Mouse (Mus musculus) forebrain, embryonic 14.5 days (tissue): Measurements from ENCODE around the gene Cand1. TPM values are rescaled to one million over a fixed set of nuclear protein-coding genes. Genes with fewer than 3 reads are reported as not detected.
A peak's percentile ranks its signal among the peaks of the same experiment; 100 is the strongest.

Source experiments
- ATAC-seq: fragments of 200-750 bp; cut with Nextera tagmentation; 2 replicates; pipeline ENCODE4 v1.8.0; 2017; ENCODE audit warnings: mild to moderate bottlenecking, moderate library complexity
- DNase-seq: peaks from one replicate; pipeline ENCODE4 v3.0.0-alpha.2; 2015; ENCODE audit warnings: low spot score
- H3K27ac ChIP-seq: fragments of 300-500 bp; sonication (generic); 2 replicates; pipeline ENCODE4 v1.5.1; 2014; ENCODE audit warnings: low read depth, mild to moderate bottlenecking, control low read depth, low read length, moderate library complexity
- H3K27me3 ChIP-seq: fragments of 300-500 bp; sonication (generic); replicated peaks from 2 replicates; pipeline ENCODE4 v1.6.1; 2014; ENCODE audit warnings: low read length, control low read depth, mixed read lengths; ENCODE audit not compliant: control insufficient read depth, insufficient read depth
- H3K36me3 ChIP-seq: fragments of 300-500 bp; sonication (generic); 2 replicates; pipeline ENCODE4 v1.6.1; 2014; ENCODE audit warnings: low read length, control low read depth; ENCODE audit not compliant: control insufficient read depth, insufficient read depth
- H3K4me1 ChIP-seq: fragments of 300-500 bp; sonication (generic); 2 replicates; pipeline ENCODE4 v1.6.1; 2014; ENCODE audit warnings: antibody characterized with exemption, low read length, control low read depth; ENCODE audit not compliant: control insufficient read depth, insufficient read depth
- H3K4me2 ChIP-seq: fragments of 300-500 bp; sonication (generic); 2 replicates; pipeline ENCODE4 v1.6.1; 2014; ENCODE audit warnings: mild to moderate bottlenecking, control low read depth, low read length
- H3K4me3 ChIP-seq: fragments of 300-500 bp; sonication (generic); 2 replicates; pipeline ENCODE4 v1.5.1; 2014; ENCODE audit warnings: low read depth, low read length, control low read depth
- H3K9ac ChIP-seq: fragments of 300-500 bp; sonication (generic); 2 replicates; pipeline ENCODE4 v1.6.1; 2014; ENCODE audit warnings: mild to moderate bottlenecking, low read length, control low read depth, moderate library complexity
- H3K9me3 ChIP-seq: fragments of 300-500 bp; sonication (generic); replicated peaks from 2 replicates; pipeline ENCODE4 v1.6.1; 2016; ENCODE audit warnings: low read length, control low read depth, mixed read lengths; ENCODE audit not compliant: control insufficient read depth
- WGBS: fragments of 180-500 bp; shearing (Covaris S2); extraction: QIAGEN DNeasy Blood & Tissue Kit; methylation state at CpG from one replicate; pipeline ENCODE4 v1.1.7; 2014; 5-methylcytosine and 5-hydroxymethylcytosine counted together
- polyA plus RNA-seq: library from polyadenylated mRNA; unstranded; fragments of >200 nt; fragmentation: Nextera tagmentation; extraction: Ambion mirVana; gene quantifications from 2 replicates; pipeline ENCODE4 v1.2.1, GENCODE M21; 2014

Cand1 gene
- polyA plus RNA-seq, result 60.2 and 63.9 TPM in 2 replicates

GRCm38 (mm10) chr10:119239969-119240721 lies at the start of gene Cand1:
Gene Cand1 (minus strand): TSS chr10:119240055.
- DNase-seq, result peak; percentile 99
- H3K36me3 ChIP-seq, result peaks cover 11% of the 10 kb centered on the region
- peak; percentile 98 for ATAC-seq
- H3K4me1 ChIP-seq, result peaks cover 14% of the 10 kb centered on the region; the same call in 1 of the 2 replicates
- under 1% methylated on average over 60 of the region's 67 CpGs for WGBS
- H3K4me2 ChIP-seq, result peak within 1 kb of the TSS; percentile 72
- peak within 1 kb of the TSS; percentile 96 for H3K9ac ChIP-seq
- H3K4me3 ChIP-seq, result peak within 1 kb of the TSS; percentile 97
- H3K9me3 ChIP-seq, result no peaks in the 10 kb centered on the region
- no peaks in the 10 kb centered on the region for H3K27me3 ChIP-seq
- peak within 1 kb of the TSS; percentile 96 for H3K27ac ChIP-seq

DNA sequence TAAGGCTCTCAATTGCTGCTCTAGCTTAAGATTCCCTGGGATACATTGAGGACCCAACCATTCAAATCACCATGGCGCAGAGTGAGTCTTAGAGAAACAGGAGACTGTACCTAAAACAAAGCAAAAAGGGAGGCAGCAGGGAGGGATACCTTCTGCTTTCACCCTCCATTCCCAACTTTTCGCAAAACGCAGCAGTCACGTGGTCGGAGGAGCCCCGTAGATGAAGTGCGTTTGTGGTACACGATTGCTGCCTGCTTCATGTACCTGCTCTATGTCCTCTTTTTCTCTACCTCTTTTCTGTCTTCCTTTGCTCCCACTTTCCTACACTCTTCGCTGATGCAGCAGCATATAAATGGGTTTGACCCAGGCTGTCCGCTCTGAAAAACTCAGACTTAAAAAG lies 39.0 kb upstream of the Cand1 start:
- Histone ChIP-seq H3K27me3 (no peaks in the 10 kb centered on the region), H3K4me2 (no peak overlapping the region), H3K4me3 (no peak overlapping the region), H3K4me1 (no peaks in the 10 kb centered on the region), H3K36me3 (no peaks in the 10 kb centered on the region), H3K27ac (no peak overlapping the region), H3K9me3 (no peaks in the 10 kb centered on the region), H3K9ac (no peak overlapping the region)
- ATAC-seq (no peak), DNase-seq (no peak)
- 88% methylated on average over 10 of the region's 10 CpGs for WGBS

GRCm38 (mm10) chr10:119274333-119274732 lies 34.5 kb upstream of the Cand1 start:
- H3K9ac ChIP-seq, result no peak overlapping the region
- H3K4me3 ChIP-seq, result no peak overlapping the region
- no peaks in the 10 kb centered on the region for H3K9me3 ChIP-seq
- no peak for DNase-seq
- no peaks in the 10 kb centered on the region for H3K27me3 ChIP-seq
- WGBS, result 93% methylated on average over 6 of the region's 6 CpGs
- no peak for ATAC-seq
- no peaks in the 10 kb centered on the region for H3K36me3 ChIP-seq
- no peak overlapping the region for H3K27ac ChIP-seq
- H3K4me1 ChIP-seq, result no peaks in the 10 kb centered on the region
- no peak overlapping the region for H3K4me2 ChIP-seq

GRCm38 (mm10) chr10:119272536-119272935 lies 32.7 kb upstream of the Cand1 start:
- Histone ChIP-seq H3K27ac (no peak overlapping the region), H3K27me3 (no peaks in the 10 kb centered on the region), H3K4me1 (no peaks in the 10 kb centered on the region), H3K36me3 (no peaks in the 10 kb centered on the region), H3K9me3 (no peaks in the 10 kb centered on the region), H3K9ac (no peak overlapping the region), H3K4me2 (no peak overlapping the region), H3K4me3 (no peak overlapping the region)
- ATAC-seq (no peak), DNase-seq (no peak)
- 90% methylated on average over 10 of the region's 10 CpGs for WGBS

DNA sequence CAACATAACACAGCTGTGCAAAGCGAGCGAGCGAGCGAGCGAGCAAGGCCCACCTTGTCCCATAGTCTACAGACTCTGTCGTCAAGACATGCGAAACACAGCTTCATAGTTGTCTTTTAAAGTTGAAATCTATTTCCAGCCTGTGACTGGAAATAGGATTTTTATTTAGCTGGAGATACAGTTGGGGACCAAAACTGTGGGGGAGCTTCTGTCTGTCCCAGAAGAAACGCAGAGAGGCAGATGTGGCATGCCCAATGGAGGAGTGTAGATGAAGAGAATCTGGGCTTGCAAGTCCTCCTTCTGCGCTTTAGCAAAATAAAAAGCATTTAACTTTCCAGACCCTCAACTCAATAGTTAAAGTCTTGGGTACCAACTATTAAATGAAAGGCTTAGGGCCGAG lies 32.1 kb upstream of the Cand1 start:
- WGBS, result 95% methylated on average over 10 of the region's 10 CpGs
- no peaks in the 10 kb centered on the region for H3K4me1 ChIP-seq
- no peak for ATAC-seq
- no peak for DNase-seq
- H3K9me3 ChIP-seq, result no peaks in the 10 kb centered on the region
- no peak overlapping the region for H3K4me3 ChIP-seq
- no peak overlapping the region for H3K4me2 ChIP-seq
- no peaks in the 10 kb centered on the region for H3K36me3 ChIP-seq
- H3K27ac ChIP-seq, result no peak overlapping the region
- no peak overlapping the region for H3K9ac ChIP-seq
- no peaks in the 10 kb centered on the region for H3K27me3 ChIP-seq

DNA sequence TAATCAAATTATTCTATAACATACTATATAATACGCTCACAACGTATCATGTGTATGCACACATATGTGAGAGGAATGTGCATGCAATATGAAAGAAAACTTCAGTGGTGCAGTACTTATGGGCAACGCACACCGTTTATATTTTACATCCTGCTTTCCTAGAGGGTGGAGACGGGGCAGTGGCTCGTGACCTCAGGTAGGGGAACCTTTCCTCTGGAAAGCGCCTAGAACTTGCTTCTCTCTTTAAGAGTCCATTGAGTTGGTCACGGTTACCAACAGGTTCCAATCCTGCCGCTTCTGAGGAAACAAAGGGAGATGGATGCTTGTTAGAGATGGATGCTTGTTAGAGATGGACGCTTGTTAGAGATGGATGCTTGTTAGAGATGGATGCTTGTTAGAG lies 31.2 kb upstream of the Cand1 start:
- ATAC-seq, result no peak
- WGBS, result 79% methylated on average over 10 of the region's 10 CpGs

GRCm38 (mm10) chr10:119270384-119270985 lies 30.6 kb upstream of the Cand1 start:
- Histone ChIP-seq H3K4me2 (no peak overlapping the region), H3K4me1 (no peaks in the 10 kb centered on the region), H3K9ac (no peak overlapping the region), H3K27ac (no peak overlapping the region), H3K9me3 (no peaks in the 10 kb centered on the region), H3K4me3 (no peak overlapping the region), H3K36me3 (no peaks in the 10 kb centered on the region), H3K27me3 (no peaks in the 10 kb centered on the region)
- ATAC-seq (0 out of 2 replicates have a peak, but pooled peaks have one; percentile 50), DNase-seq (peak; percentile 62)
- whole genome bisulfite sequencing, result 11% methylated on average over 12 of the region's 12 CpGs

More for the DNA sequence above, 31.2 kb upstream of the Cand1 start:
- H3K9me3 ChIP-seq, result no peaks in the 10 kb centered on the region
- no peaks in the 10 kb centered on the region for H3K36me3 ChIP-seq
- H3K4me3 ChIP-seq, result no peak overlapping the region
- H3K27me3 ChIP-seq, result no peaks in the 10 kb centered on the region
- H3K27ac ChIP-seq, result no peak overlapping the region
- no peaks in the 10 kb centered on the region for H3K4me1 ChIP-seq
- no peak for DNase-seq
- H3K4me2 ChIP-seq, result no peak overlapping the region
- no peak overlapping the region for H3K9ac ChIP-seq

GRCm38 (mm10) chr10:119264761-119265160 lies 24.9 kb upstream of the Cand1 start:
- H3K9me3 ChIP-seq, result no peaks in the 10 kb centered on the region
- no peak overlapping the region for H3K9ac ChIP-seq
- DNase-seq (peak; percentile 33), ATAC-seq (no peak)
- no peak overlapping the region for H3K4me2 ChIP-seq
- no peaks in the 10 kb centered on the region for H3K4me1 ChIP-seq
- WGBS, result 68% methylated on average over 7 of the region's 7 CpGs
- H3K27me3 ChIP-seq, result no peaks in the 10 kb centered on the region
- H3K4me3 ChIP-seq, result no peak overlapping the region
- H3K36me3 ChIP-seq, result no peaks in the 10 kb centered on the region
- no peak overlapping the region for H3K27ac ChIP-seq

DNA sequence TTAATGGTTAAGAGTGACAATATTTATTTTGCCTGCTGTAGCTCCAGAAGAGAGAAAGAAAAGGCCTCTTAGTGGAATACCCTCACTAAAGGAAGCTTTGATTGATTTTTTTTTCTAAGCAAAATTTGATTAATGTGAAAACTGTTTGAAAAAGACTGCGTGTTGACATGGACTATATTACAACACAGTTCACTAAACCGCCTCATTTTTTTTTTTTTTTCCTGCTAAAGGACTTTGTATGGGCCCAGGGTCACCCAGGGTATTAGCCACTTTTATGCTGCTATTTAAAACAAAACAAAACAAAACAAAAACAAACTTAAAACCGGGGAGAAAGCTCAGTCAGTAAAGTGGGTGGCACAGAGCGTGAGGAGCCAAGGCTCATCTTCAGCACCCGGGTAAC lies 23.0 kb upstream of the Cand1 start:
- H3K9me3 ChIP-seq, result no peaks in the 10 kb centered on the region
- WGBS, result 91% methylated on average over 5 of the region's 5 CpGs
- H3K9ac ChIP-seq, result no peak overlapping the region
- H3K4me1 ChIP-seq, result no peaks in the 10 kb centered on the region
- no peak overlapping the region for H3K4me3 ChIP-seq
- DNase-seq (no peak), ATAC-seq (no peak)
- H3K27ac ChIP-seq, result no peak overlapping the region
- no peaks in the 10 kb centered on the region for H3K36me3 ChIP-seq
- H3K27me3 ChIP-seq, result no peaks in the 10 kb centered on the region
- no peak overlapping the region for H3K4me2 ChIP-seq
